Mouse (Mus musculus) MEL (cell line): ENCODE measurements at regions not wholly inside any gene's neighbourhood (a gene's known extent, or its start where the extent isn't known, plus 50 kb on each side); places are given as distances from the start of the nearest gene placed in this dataset.

Experiments
- DNase-seq: peaks from one replicate; pipeline ENCODE4 v3.0.0; 2011; ENCODE audit warnings: low read depth, low spot score
- H3K27ac ChIP-seq: 2 replicates; pipeline ENCODE4 v1.5.1; 2012; ENCODE audit warnings: low read depth, mild to moderate bottlenecking, control low read depth, low read length, moderate library complexity; ENCODE audit not compliant: control insufficient read depth
- H3K27me3 ChIP-seq, 2 experiments: fragments of 150-350 bp in 1 of 2; sonication (generic) in 1 of 2; 2 replicates each; pipeline ENCODE4 v1.6.1; 2012; ENCODE audit warnings: low read length in 2 of 2, mild to moderate bottlenecking in 2 of 2, improper control_type of control experiment in 1 of 2, moderate library complexity in 1 of 2; ENCODE audit not compliant: insufficient read depth in 2 of 2, control insufficient read depth in 1 of 2
- H3K36me3 ChIP-seq, 2 experiments: 2 replicates each; pipeline ENCODE4 v1.6.1; 2012 to 2014; ENCODE audit warnings: low read length in 2 of 2, improper control_type of control experiment in 1 of 2, inconsistent platforms in 1 of 2, mild to moderate bottlenecking in 1 of 2; ENCODE audit not compliant: insufficient read depth in 2 of 2, control insufficient read depth in 1 of 2
- H3K4me1 ChIP-seq, 2 experiments: fragments of 150-350 bp in 1 of 2; sonication (generic) in 1 of 2; 2 replicates each; pipeline ENCODE4 v1.6.1; 2012; ENCODE audit warnings: low read length in 2 of 2, improper control_type of control experiment in 1 of 2, mild to moderate bottlenecking in 1 of 2; ENCODE audit not compliant: insufficient read depth in 2 of 2, control insufficient read depth in 1 of 2
- H3K4me3 ChIP-seq, 2 experiments: fragments of 150-350 bp in 1 of 2; sonication (generic) in 1 of 2; 2 replicates each; pipeline ENCODE4 v1.5.1; 2012; ENCODE audit warnings: low read depth in 2 of 2, low read length in 2 of 2, mild to moderate bottlenecking in 2 of 2, moderate library complexity in 2 of 2, control low read depth in 1 of 2, improper control_type of control experiment in 1 of 2; ENCODE audit not compliant: control insufficient read depth in 1 of 2, insufficient read depth in 1 of 2
- H3K79me2 ChIP-seq: 2 replicates; pipeline ENCODE4 v1.6.1; 2012; ENCODE audit warnings: mild to moderate bottlenecking, low read length, moderate library complexity; ENCODE audit not compliant: control insufficient read depth, poor library complexity, insufficient read depth
- H3K9ac ChIP-seq: 2 replicates; pipeline ENCODE4 v1.6.1; 2012; ENCODE audit warnings: low read depth, mild to moderate bottlenecking, control low read depth, low read length, moderate library complexity; ENCODE audit not compliant: control insufficient read depth, poor library complexity, severe bottlenecking
- H3K9me3 ChIP-seq: fragments of 150-350 bp; sonication (generic); replicated peaks from 2 replicates; pipeline ENCODE4 v1.6.1; 2012; ENCODE audit warnings: mild to moderate bottlenecking, low read length, improper control_type of control experiment, moderate library complexity; ENCODE audit not compliant: insufficient read depth
- BHLHE40 ChIP-seq: IDR thresholded peaks from 2 replicates; pipeline ENCODE4 v1.6.1; 2012; ENCODE audit warnings: low read depth, mild to moderate bottlenecking, inconsistent platforms, low read length, improper control_type of control experiment, borderline replicate concordance
- E2F4 ChIP-seq: IDR thresholded peaks from 2 replicates; pipeline ENCODE4 v1.6.1; 2011; ENCODE audit warnings: low read depth, low read length, improper control_type of control experiment, borderline replicate concordance
- ELF1 ChIP-seq: IDR thresholded peaks from 2 replicates; pipeline ENCODE4 v1.6.1; 2014; ENCODE audit warnings: low read depth, mild to moderate bottlenecking, inconsistent platforms, low read length, improper control_type of control experiment, moderate library complexity
- ETS1 ChIP-seq: IDR thresholded peaks from 2 replicates; pipeline ENCODE4 v1.6.1; 2012; ENCODE audit warnings: low read depth, mild to moderate bottlenecking, inconsistent platforms, low read length, improper control_type of control experiment, moderate library complexity
- GATA1 ChIP-seq: IDR thresholded peaks from 2 replicates; pipeline ENCODE4 v1.6.1; 2011; ENCODE audit warnings: low read depth, low read length, improper control_type of control experiment
- JUND ChIP-seq: IDR thresholded peaks from 2 replicates; pipeline ENCODE4 v1.6.1; 2011; ENCODE audit warnings: low read depth, mild to moderate bottlenecking, improper control_type of control experiment, low read length
- MEF2A ChIP-seq: IDR thresholded peaks from 2 replicates; pipeline ENCODE4 v1.6.1; 2014; ENCODE audit warnings: low read depth, mild to moderate bottlenecking, inconsistent platforms, low read length, improper control_type of control experiment; ENCODE audit not compliant: poor library complexity, insufficient replicate concordance, severe bottlenecking; ENCODE audit errors: extremely low read depth
- MXI1 ChIP-seq: IDR thresholded peaks from 2 replicates; pipeline ENCODE4 v1.6.1; 2011; ENCODE audit warnings: mild to moderate bottlenecking, low read depth, low read length, improper control_type of control experiment
- MYC ChIP-seq: IDR thresholded peaks from 2 replicates; pipeline ENCODE4 v1.6.1; 2011; ENCODE audit warnings: low read depth, mild to moderate bottlenecking, low read length, improper control_type of control experiment, moderate library complexity
- NELFE ChIP-seq: IDR thresholded peaks from 2 replicates; pipeline ENCODE4 v1.6.1; 2011; ENCODE audit warnings: low read depth, low read length, improper control_type of control experiment
- NRF1 ChIP-seq: IDR thresholded peaks from 2 replicates; pipeline ENCODE4 v1.6.1; 2014; ENCODE audit warnings: low read depth, mild to moderate bottlenecking, inconsistent platforms, low read length, improper control_type of control experiment, moderate library complexity; ENCODE audit not compliant: poor library complexity, insufficient read depth, severe bottlenecking
- POLR2AphosphoS5 ChIP-seq: IDR thresholded peaks from 2 replicates; pipeline ENCODE4 v1.6.1; 2012; ENCODE audit warnings: low read depth, borderline replicate concordance, mild to moderate bottlenecking, inconsistent platforms, low read length, moderate library complexity, mixed read lengths
- SIN3A ChIP-seq: IDR thresholded peaks from 2 replicates; pipeline ENCODE4 v1.6.1; 2012; ENCODE audit warnings: low read length, improper control_type of control experiment, inconsistent platforms
- SMC3 ChIP-seq: IDR thresholded peaks from 2 replicates; pipeline ENCODE4 v1.6.1; 2011; ENCODE audit warnings: low read depth, low read length, improper control_type of control experiment
- TAL1 ChIP-seq: IDR thresholded peaks from 2 replicates; pipeline ENCODE4 v1.6.1; 2012; ENCODE audit warnings: mild to moderate bottlenecking, inconsistent platforms, low read length, moderate library complexity, mixed read lengths
- UBTF ChIP-seq: IDR thresholded peaks from 2 replicates; pipeline ENCODE4 v1.6.1; 2012; ENCODE audit warnings: low read depth, mild to moderate bottlenecking, inconsistent platforms, low read length, improper control_type of control experiment, moderate library complexity, borderline replicate concordance; ENCODE audit not compliant: insufficient read depth
- USF1 ChIP-seq: IDR thresholded peaks from 2 replicates; pipeline ENCODE4 v1.6.1; 2014; ENCODE audit warnings: low read depth, mild to moderate bottlenecking, inconsistent platforms, low read length, improper control_type of control experiment, moderate library complexity
- ZKSCAN1 ChIP-seq: IDR thresholded peaks from 2 replicates; pipeline ENCODE4 v1.6.1; 2012; ENCODE audit warnings: low read depth, mild to moderate bottlenecking, inconsistent platforms, low read length, improper control_type of control experiment, moderate library complexity
- ZMIZ1 ChIP-seq: IDR thresholded peaks from 2 replicates; pipeline ENCODE4 v1.6.1; 2012; ENCODE audit warnings: low read depth, mild to moderate bottlenecking, inconsistent platforms, low read length, improper control_type of control experiment, moderate library complexity

GRCm38 (mm10) chr6:15597226-15597983, 123.1 kb upstream of the Mdfic start:
- H3K79me2 ChIP-seq = no peaks in the 10 kb centered on the region
- H3K36me3 ChIP-seq = no peaks in the 10 kb centered on the region
- H3K27ac ChIP-seq = no peak overlapping the region
- H3K4me1 ChIP-seq = no peaks in the 10 kb centered on the region
- H3K9me3 ChIP-seq = no peaks in the 10 kb centered on the region
- DNase-seq = no peak
- no peak overlapping the region for H3K9ac ChIP-seq
- no peak for TF ChIP-seq MEF2A
- TF ChIP-seq USF1 = no peak
- TF ChIP-seq UBTF = no peak
- no peak for TF ChIP-seq SMC3
- TF ChIP-seq JUND = no peak
- no peak for TF ChIP-seq NELFE
- no peak for TF ChIP-seq BHLHE40
- TF ChIP-seq E2F4 = no peak
- no peak for TF ChIP-seq NRF1
- H3K4me3 ChIP-seq = no peak overlapping the region
- H3K27me3 ChIP-seq = no peaks in the 10 kb centered on the region

- no peak overlapping the region for H3K4me3 ChIP-seq
- no peaks in the 10 kb centered on the region for H3K4me1 ChIP-seq
- no peaks in the 10 kb centered on the region for H3K36me3 ChIP-seq
Observed at GRCm38 (mm10) chr6:15610208-15610607, 110.3 kb upstream of the Mdfic start.

More at GRCm38 (mm10) chr6:15610208-15610607, 110.3 kb upstream of the Mdfic start:
- Histone ChIP-seq H3K27ac (no peak overlapping the region), H3K79me2 (no peaks in the 10 kb centered on the region), H3K9me3 (no peaks in the 10 kb centered on the region), H3K9ac (no peak overlapping the region), H3K27me3 (no peaks in the 10 kb centered on the region)
- no peak for TF ChIP-seq JUND
- TF ChIP-seq POLR2AphosphoS5 = no peak
- TF ChIP-seq SMC3 = no peak
- TF ChIP-seq MEF2A = no peak
- TF ChIP-seq ZMIZ1 = no peak
- no peak for TF ChIP-seq ELF1
- TF ChIP-seq ETS1 = no peak
- TF ChIP-seq ZKSCAN1 = no peak
- TF ChIP-seq TAL1 = no peak
- TF ChIP-seq USF1 = no peak
- TF ChIP-seq GATA1 = no peak
- no peak for TF ChIP-seq MYC
- no peak for TF ChIP-seq E2F4
- TF ChIP-seq MXI1 = no peak
- no peak for TF ChIP-seq SIN3A
- TF ChIP-seq UBTF = no peak
- no peak for DNase-seq
